Mouse (Mus musculus) spleen, adult 2 months (tissue): ENCODE data around the gene Atp6v0a1. TPM values are rescaled to one million over a fixed set of nuclear protein-coding genes. Genes with fewer than 3 reads are reported as not detected.

ENCODE experiments used
- DNase-seq, 2 experiments: peaks; one replicate each; pipeline versions ENCODE4 v3.0.0 to v3.0.0-alpha.2; 2012 to 2021; ENCODE audit warnings: low spot score in 2 of 2, low read depth in 1 of 2
- H3K27ac ChIP-seq: fragments of 200-500 bp; 2 replicates; pipeline ENCODE4 v1.5.1; 2012; ENCODE audit warnings: low read length, inconsistent platforms; ENCODE audit not compliant: insufficient read depth
- H3K27me3 ChIP-seq: fragments of 200-500 bp; 2 replicates; pipeline ENCODE4 v1.6.1; 2012; ENCODE audit warnings: mild to moderate bottlenecking, moderate library complexity, low read length, inconsistent platforms; ENCODE audit not compliant: control insufficient read depth, insufficient read depth
- H3K36me3 ChIP-seq: fragments of 200-500 bp; 2 replicates; pipeline ENCODE4 v1.6.1; 2012; ENCODE audit warnings: mild to moderate bottlenecking, low read length, inconsistent platforms; ENCODE audit not compliant: control insufficient read depth, insufficient read depth
- H3K4me1 ChIP-seq: fragments of 200-500 bp; 2 replicates; pipeline ENCODE4 v1.6.1; 2011; ENCODE audit warnings: inconsistent platforms; ENCODE audit not compliant: control insufficient read depth, insufficient read depth, insufficient read length
- H3K4me3 ChIP-seq: fragments of 200-500 bp; 2 replicates; pipeline ENCODE4 v1.5.1; 2011; ENCODE audit warnings: mild to moderate bottlenecking, inconsistent platforms; ENCODE audit not compliant: insufficient read depth, insufficient read length; ENCODE audit errors: extremely low read depth
- CTCF ChIP-seq: fragments of 200-500 bp; IDR thresholded peaks from 2 replicates; pipeline ENCODE4 v1.5.1; 2011; ENCODE audit warnings: mild to moderate bottlenecking, inconsistent platforms; ENCODE audit not compliant: insufficient read depth, insufficient read length, insufficient replicate concordance; ENCODE audit errors: extremely low read depth
- POLR2A ChIP-seq: fragments of 200-500 bp; IDR thresholded peaks from 2 replicates; pipeline ENCODE4 v1.6.1; 2011; ENCODE audit warnings: low read depth, low read length, inconsistent platforms
- WGBS: fragments of 180-500 bp; shearing (Covaris S2); methylation state at CpG from one replicate; pipeline ENCODE4 v1.1.7; 2018; 5-methylcytosine and 5-hydroxymethylcytosine counted together
- polyA plus RNA-seq: library from polyadenylated mRNA; depleted of rRNA; stranded (reverse); fragments of >200 nt; gene quantifications from 2 replicates; pipeline ENCODE4 v1.2.3, GENCODE M21; 2012

Atp6v0a1 gene
- polyA plus RNA-seq, 1 experiment: 41.8 TPM

DNA sequence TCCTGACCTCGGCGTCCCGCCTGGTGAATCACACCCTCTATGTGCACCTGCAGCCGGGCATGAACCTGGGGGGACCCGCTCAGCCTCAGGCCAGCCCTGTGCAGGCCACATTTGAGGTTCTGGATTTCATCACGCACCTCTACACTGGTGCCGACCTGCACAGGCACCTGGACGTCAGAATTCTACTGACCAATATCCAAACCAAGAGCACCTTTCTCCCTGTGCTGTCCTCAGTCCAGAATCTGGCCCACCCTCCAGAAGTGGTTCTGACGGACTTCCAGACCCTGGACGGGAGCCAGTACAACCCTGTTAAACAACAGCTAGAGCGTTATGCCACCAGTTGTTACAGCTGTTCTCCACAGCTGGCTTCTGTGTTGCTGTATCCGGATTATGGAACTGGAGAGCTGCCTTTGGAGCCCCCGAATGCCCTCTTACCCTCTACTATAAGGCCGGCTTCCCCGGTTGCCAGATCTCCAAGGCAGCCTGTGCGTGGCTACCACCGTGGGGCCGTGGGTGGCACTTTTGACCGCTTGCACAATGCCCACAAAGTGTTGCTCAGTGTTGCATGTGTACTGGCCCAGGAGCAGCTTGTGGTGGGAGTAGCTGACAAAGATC is 73.9 kb downstream of the Atp6v0a1 start:
- TF ChIP-seq POLR2A (no peak), CTCF (no peak)
- Histone ChIP-seq H3K4me1 (peaks cover 17% of the 10 kb centered on the region; the same call in 1 of the 2 replicates), H3K4me3 (peak overlapping the region; percentile 84), H3K36me3 (peaks cover 2% of the 10 kb centered on the region; the same call in 1 of the 2 replicates), H3K27ac (peak overlapping the region; percentile 83), H3K27me3 (peaks cover 6% of the 10 kb centered on the region)
- DNase-seq: no peak
- WGBS: 41% methylated on average over 19 of the region's 19 CpGs

- Histone ChIP-seq H3K27me3 (peaks cover 4% of the 10 kb centered on the region), H3K4me1 (peaks cover 17% of the 10 kb centered on the region; the same call in 1 of the 2 replicates), H3K4me3 (no peak overlapping the region), H3K27ac (no peak overlapping the region), H3K36me3 (peaks cover 6% of the 10 kb centered on the region)
- TF ChIP-seq CTCF (no peak), POLR2A (no peak)
- DNase-seq: no peak
- 93% methylated on average over 14 of the region's 14 CpGs for WGBS
Measured at GRCm38 (mm10) chr11:101084246-101084645, 75.0 kb downstream of the Atp6v0a1 start.

DNA sequence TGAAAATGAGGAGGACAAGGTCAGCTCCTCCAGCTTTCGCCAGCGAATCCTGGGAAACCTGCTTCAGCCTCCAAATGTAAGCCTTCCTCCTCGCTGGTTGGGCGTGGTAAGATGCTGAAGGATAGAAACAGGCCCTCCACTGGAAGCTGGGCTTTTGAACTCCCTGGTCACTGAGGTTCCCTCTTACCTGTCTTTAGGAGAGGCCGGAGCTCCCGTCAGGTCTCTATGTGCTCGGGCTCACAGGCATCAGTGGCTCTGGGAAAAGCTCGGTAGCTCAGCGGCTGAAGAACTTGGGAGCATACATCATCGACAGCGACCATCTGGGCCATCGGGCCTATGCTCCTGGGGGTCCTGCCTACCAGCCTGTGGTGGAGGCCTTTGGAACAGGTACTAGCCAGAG is 75.6 kb downstream of the Atp6v0a1 start:
- TF ChIP-seq CTCF: no peak
- TF ChIP-seq POLR2A: no peak
- 97% methylated on average over 12 of the region's 12 CpGs for WGBS
- peaks cover under 1% of the 10 kb centered on the region; the same call in 1 of the 2 replicates for H3K27me3 ChIP-seq

DNA sequence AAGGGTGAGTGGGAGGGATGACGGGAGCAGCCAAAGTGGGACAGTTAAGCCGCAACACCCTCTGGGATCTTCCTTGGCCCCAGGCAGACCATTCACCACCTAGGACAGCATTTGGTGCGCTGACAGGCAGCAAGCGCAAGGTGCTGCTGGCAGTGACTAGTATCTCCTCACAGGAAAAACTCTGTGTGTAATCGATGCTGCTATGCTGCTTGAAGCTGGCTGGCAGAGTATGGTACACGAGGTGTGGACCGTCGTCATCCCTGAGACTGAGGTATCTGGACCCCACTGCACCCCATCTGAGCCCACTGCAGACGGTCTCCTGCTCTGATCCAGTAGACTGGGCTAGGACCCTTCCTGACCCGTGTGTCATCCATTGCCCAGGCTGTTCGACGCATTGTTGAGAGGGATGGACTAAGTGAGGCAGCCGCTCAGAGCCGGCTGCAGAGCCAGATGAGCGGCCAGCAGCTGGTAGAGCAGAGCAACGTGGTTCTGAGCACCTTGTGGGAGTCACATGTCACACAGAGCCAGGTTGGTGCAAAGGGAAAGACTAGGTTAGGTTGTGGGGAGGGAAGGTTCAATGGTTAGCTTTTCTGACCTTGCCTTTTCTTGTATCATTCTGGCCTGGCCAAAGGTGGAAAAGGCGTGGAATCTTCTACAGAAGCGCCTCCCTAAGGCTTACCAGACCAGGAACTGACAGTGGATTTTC is 76.5 kb downstream of the Atp6v0a1 start:
- Histone ChIP-seq H3K36me3 (peaks cover 16% of the 10 kb centered on the region), H3K4me1 (peaks cover 17% of the 10 kb centered on the region; the same call in 1 of the 2 replicates), H3K27ac (no peak overlapping the region), H3K4me3 (no peak overlapping the region), H3K27me3 (no peaks in the 10 kb centered on the region)
- TF ChIP-seq CTCF (no peak), POLR2A (no peak)
- no peak for DNase-seq
- 95% methylated on average over 18 of the region's 18 CpGs for WGBS

More for the DNA sequence above, 75.6 kb downstream of the Atp6v0a1 start:
- Histone ChIP-seq H3K4me1 (peaks cover 17% of the 10 kb centered on the region; the same call in 1 of the 2 replicates), H3K27ac (no peak overlapping the region), H3K36me3 (peaks cover 10% of the 10 kb centered on the region), H3K4me3 (no peak overlapping the region)
- no peak for DNase-seq

GRCm38 (mm10) chr11:101086323-101086674 is 77.0 kb downstream of the Atp6v0a1 start:
- Histone ChIP-seq H3K4me3 (no peak overlapping the region), H3K4me1 (peaks cover 17% of the 10 kb centered on the region; the same call in 1 of the 2 replicates), H3K27me3 (no peaks in the 10 kb centered on the region), H3K27ac (no peak overlapping the region), H3K36me3 (peaks cover 19% of the 10 kb centered on the region)
- TF ChIP-seq CTCF (no peak), POLR2A (no peak)
- 80% methylated on average over 6 of the region's 6 CpGs for WGBS
- DNase-seq: no peak

- TF ChIP-seq POLR2A: peak; percentile 27
- no peak for TF ChIP-seq CTCF
- WGBS: 2% methylated on average over 52 of the region's 52 CpGs
- Histone ChIP-seq H3K4me3 (peak within 1 kb of the TSS; percentile 76), H3K4me1 (peaks cover 17% of the 10 kb centered on the region; the same call in 1 of the 2 replicates), H3K36me3 (peaks cover 24% of the 10 kb centered on the region), H3K27ac (peak within 1 kb of the TSS; percentile 68), H3K27me3 (no peaks in the 10 kb centered on the region)
- DNase-seq: peak; percentile 83 to 92
Measured at GRCm38 (mm10) chr11:101086756-101087681, 77.8 kb downstream of the Atp6v0a1 start, which contains the start of gene Mlx. Mlx (plus strand) TSS chr11:101087277.
